Mouse (Mus musculus) heart, postnatal 0 days (tissue): ENCODE measurements around the gene Inpp1.

Experiments used
- CTCF ChIP-seq: IDR thresholded peaks from 2 replicates; pipeline ENCODE4 v1.5.1; 2016; ENCODE audit warnings: antibody characterized with exemption, control low read depth, low read depth
- EP300 ChIP-seq: IDR thresholded peaks from 2 replicates; pipeline ENCODE4 v1.6.1; 2016; ENCODE audit warnings: antibody characterized with exemption, low read depth

DNA sequence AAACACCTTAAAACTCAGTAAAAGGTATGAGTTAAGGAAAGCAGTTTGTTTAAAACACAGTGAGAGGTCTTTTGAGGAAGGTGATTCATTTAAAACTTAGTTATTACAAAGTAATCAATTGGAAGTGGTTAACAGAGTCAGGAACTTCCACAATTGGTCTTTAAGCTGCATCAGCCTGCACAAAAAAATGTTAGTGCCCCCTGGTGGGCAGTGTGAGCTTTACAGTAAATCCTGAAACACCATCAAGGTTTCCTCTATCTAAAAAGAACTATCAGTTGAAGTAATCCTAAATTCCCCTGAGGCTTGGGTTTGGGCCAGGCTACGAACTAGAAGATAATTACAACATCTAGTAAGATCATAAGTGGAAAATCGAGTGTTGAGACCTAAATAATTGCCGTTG, 69.2 kb downstream of the Inpp1 start:
- TF ChIP-seq CTCF (peak; percentile 72), EP300 (no peak)
